In genomic region chr4:135797931-135798330, GRCm38 (mm10) we compare ENCODE assay signal across 8 mouse cellular contexts. TPM values are rescaled to one million over a fixed set of nuclear protein-coding genes. Genes with fewer than 3 reads are reported as not detected.
DNase-seq lines count a peak whose midpoint lies in the region; ATAC-seq lines count a peak whose summit lies in the region.

No protein-coding gene starts in this region.

- H3K27me3 ChIP-seq in neural tube, embryonic 12.5 days (replicated peaks) = no peaks in the 10 kb centered on the region
- H3K27me3 ChIP-seq in heart, embryonic 13.5 days (replicated peaks) = no peaks in the 10 kb centered on the region

- H3K9me3 ChIP-seq in neural tube, embryonic 12.5 days = no peaks in the 10 kb centered on the region
- no peaks in the 10 kb centered on the region for H3K9me3 ChIP-seq in heart, embryonic 13.5 days

- H3K4me3 ChIP-seq in neural tube, embryonic 12.5 days = no peak overlapping the region
- H3K4me3 ChIP-seq in heart, embryonic 13.5 days = no peak overlapping the region

- WGBS in neural tube, embryonic 12.5 days = 36% methylated on average over 11 of the region's 11 CpGs
- WGBS in heart, embryonic 13.5 days = 18% methylated on average over 11 of the region's 11 CpGs

- H3K9ac ChIP-seq in neural tube, embryonic 12.5 days = no peak overlapping the region
- H3K9ac ChIP-seq in heart, embryonic 13.5 days = 0 out of 2 replicates have a peak overlapping the region, but pooled peaks have one; percentile 7

- DNase-seq in embryo, embryonic 10.5 days (ENCODE audit: low spot score) = peak; percentile 14
- no peak for DNase-seq in embryo, embryonic 10 days (ENCODE audit: low spot score)
- no peak for DNase-seq in neural tube, embryonic 10.5 days (ENCODE audit: extremely low spot score, low spot score)
- DNase-seq in lung, postnatal 4 days = peak; percentile 83 to 88
- DNase-seq in urinary bladder, postnatal 14 days (ENCODE audit: low spot score) = no peak
- no peak for DNase-seq in spleen, adult 12 weeks (ENCODE audit: low spot score)

- H3K4me1 ChIP-seq in neural tube, embryonic 12.5 days = peaks cover 4% of the 10 kb centered on the region; the same call in 1 of the 2 replicates
- peaks cover 20% of the 10 kb centered on the region for H3K4me1 ChIP-seq in heart, embryonic 13.5 days

- 0 out of 2 replicates have a peak overlapping the region, but pooled peaks have one; percentile 2 for H3K4me2 ChIP-seq in neural tube, embryonic 12.5 days (replicated peaks)
- peak overlapping the region; percentile 18; the same call in 1 of the 2 replicates for H3K4me2 ChIP-seq in heart, embryonic 13.5 days

- H3K36me3 ChIP-seq in neural tube, embryonic 12.5 days = no peaks in the 10 kb centered on the region
- H3K36me3 ChIP-seq in heart, embryonic 13.5 days = no peaks in the 10 kb centered on the region

- no peak for ATAC-seq in neural tube, embryonic 12.5 days (ENCODE audit: low FRiP score, low read depth)
- ATAC-seq in heart, embryonic 13.5 days (ENCODE audit: extremely low read depth, insufficient number of reproducible peaks, low FRiP score, low TSS enrichment) = no peak; the same call in 1 of the 2 replicates

- H3K27ac ChIP-seq in neural tube, embryonic 12.5 days = no peak overlapping the region
- no peak overlapping the region; the same call in 1 of the 2 replicates for H3K27ac ChIP-seq in heart, embryonic 13.5 days (replicated peaks)

RNA-seq across cellular contexts. Expression of gene Myom3, which starts 38.4 kb away (rescaled TPM):
- 1.1 and 1.5 TPM in 2 replicates for polyA plus RNA-seq in neural tube, embryonic 12.5 days (2016; fragmentation: Nextera tagmentation; extraction: Ambion mirVana)
- polyA plus RNA-seq in heart, embryonic 13.5 days (2015; fragmentation: Nextera tagmentation; extraction: Ambion mirVana) = 0.23 and 0.37 TPM in 2 replicates

RNA-seq across cellular contexts. Expression of gene Srsf10, which starts 57.6 kb away (rescaled TPM):
- polyA plus RNA-seq in neural tube, embryonic 12.5 days (2016; fragmentation: Nextera tagmentation; extraction: Ambion mirVana) = 279 and 303 TPM in 2 replicates
- 130 and 140 TPM in 2 replicates for polyA plus RNA-seq in heart, embryonic 13.5 days (2015; fragmentation: Nextera tagmentation; extraction: Ambion mirVana)

Comparison
In these comparisons a context has a peak if more than half of its experiments do, and no peak if none do; other contexts are left out.
1. DNase-seq: peak in embryo, embryonic 10.5 days (single experiment) and lung, postnatal 4 days (2 of 2); none in embryo, embryonic 10 days (single experiment), neural tube, embryonic 10.5 days (single experiment), urinary bladder, postnatal 14 days (single experiment) and spleen, adult 12 weeks (single experiment).